Mouse (Mus musculus) limb, embryonic 12.5 days (tissue): ENCODE measurements at regions not wholly inside any gene's neighbourhood (a gene's known extent, or its start where the extent isn't known, plus 50 kb on each side); places are given as distances from the start of the nearest gene placed in this dataset.

ENCODE experiments used
- ATAC-seq: fragments of 200-750 bp; cut with Nextera tagmentation; 2 replicates; pipeline ENCODE4 v1.8.0; 2017; ENCODE audit warnings: low read depth, moderate TSS enrichment; ENCODE audit not compliant: insufficient number of reproducible peaks, insufficient read depth, low FRiP score, low TSS enrichment
- H3K27ac ChIP-seq: fragments of 300-500 bp; sonication (generic); 2 replicates; pipeline ENCODE4 v1.5.1; 2016; ENCODE audit warnings: mild to moderate bottlenecking, moderate library complexity
- H3K27me3 ChIP-seq: fragments of 300-500 bp; sonication (generic); 2 replicates; pipeline ENCODE4 v1.6.1; 2016; ENCODE audit warnings: mild to moderate bottlenecking, moderate library complexity
- H3K36me3 ChIP-seq: fragments of 300-500 bp; sonication (generic); 2 replicates; pipeline ENCODE4 v1.6.1; 2016; ENCODE audit warnings: mild to moderate bottlenecking, moderate library complexity
- H3K4me1 ChIP-seq: fragments of 300-500 bp; sonication (generic); replicated peaks from 2 replicates; pipeline ENCODE4 v1.6.1; 2016
- H3K4me2 ChIP-seq: fragments of 300-500 bp; sonication (generic); 2 replicates; pipeline ENCODE4 v1.6.1; 2016; ENCODE audit warnings: mild to moderate bottlenecking, moderate library complexity
- H3K4me3 ChIP-seq: fragments of 300-500 bp; sonication (generic); replicated peaks from 2 replicates; pipeline ENCODE4 v1.5.1; 2016; ENCODE audit warnings: mild to moderate bottlenecking
- H3K9ac ChIP-seq: fragments of 300-500 bp; sonication (generic); replicated peaks from 2 replicates; pipeline ENCODE4 v1.6.1; 2016; ENCODE audit warnings: mild to moderate bottlenecking, moderate library complexity
- H3K9me3 ChIP-seq: fragments of 300-500 bp; sonication (generic); 2 replicates; pipeline ENCODE4 v1.6.1; 2016; ENCODE audit warnings: mild to moderate bottlenecking, moderate library complexity
- WGBS: fragments of 180-500 bp; shearing (Covaris S2); methylation state at CpG from one replicate; pipeline ENCODE4 v1.1.7; 2016; 5-methylcytosine and 5-hydroxymethylcytosine counted together

DNA sequence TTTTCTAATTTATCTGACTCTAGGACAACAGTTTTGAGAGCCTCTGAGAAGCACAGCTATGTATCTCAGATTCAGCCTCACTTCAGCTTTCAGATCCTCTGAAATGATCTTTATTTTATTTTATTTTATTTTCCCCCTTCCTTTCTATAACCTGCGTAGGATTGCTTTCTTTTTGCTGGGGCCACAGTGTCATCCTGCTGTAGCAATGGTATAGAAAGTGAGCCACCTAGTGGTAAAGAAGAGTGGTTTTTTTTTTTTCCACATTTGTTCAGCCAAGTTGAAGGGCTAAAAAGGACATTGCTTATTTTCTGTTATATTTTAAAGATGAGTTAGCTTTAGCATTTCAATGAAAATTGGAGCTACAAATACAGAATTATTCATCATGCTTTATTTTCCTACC is 966.4 kb downstream of the Fam181b start:
- Histone ChIP-seq H3K4me2 (no peak overlapping the region), H3K4me1 (no peaks in the 10 kb centered on the region), H3K4me3 (no peak overlapping the region), H3K36me3 (no peaks in the 10 kb centered on the region), H3K27ac (no peak overlapping the region), H3K27me3 (no peaks in the 10 kb centered on the region), H3K9ac (no peak overlapping the region), H3K9me3 (no peaks in the 10 kb centered on the region)
- ATAC-seq, result no peak
- WGBS, result 34% methylated on average over 1 of the region's 1 CpGs

GRCm38 (mm10) chr7:94061814-94062545 is 982.3 kb downstream of the Fam181b start:
- H3K9ac ChIP-seq, result no peak overlapping the region
- 81% methylated on average over 3 of the region's 3 CpGs for WGBS

More at GRCm38 (mm10) chr7:94061814-94062545, 982.3 kb downstream of the Fam181b start:
- no peak overlapping the region for H3K4me2 ChIP-seq
- H3K27me3 ChIP-seq, result no peaks in the 10 kb centered on the region
- no peaks in the 10 kb centered on the region for H3K36me3 ChIP-seq
- ATAC-seq, result no peak
- H3K4me3 ChIP-seq, result no peak overlapping the region
- H3K27ac ChIP-seq, result no peak overlapping the region
- H3K4me1 ChIP-seq, result no peaks in the 10 kb centered on the region
- no peaks in the 10 kb centered on the region for H3K9me3 ChIP-seq
